Mouse (Mus musculus) limb, embryonic 14.5 days (tissue): ENCODE measurements around the gene Gm37240. TPM values are rescaled to one million over a fixed set of nuclear protein-coding genes. Genes with fewer than 3 reads are reported as not detected.

Source experiments
- ATAC-seq: fragments of 200-750 bp; cut with Nextera tagmentation; 2 replicates; pipeline ENCODE4 v1.8.0; 2017; ENCODE audit warnings: low read depth, moderate number of reproducible peaks, moderate TSS enrichment; ENCODE audit not compliant: low FRiP score
- DNase-seq: peaks from one replicate; pipeline ENCODE4 v3.0.0-alpha.2; 2015; ENCODE audit warnings: low spot score
- H3K27ac ChIP-seq: fragments of 300-500 bp; sonication (generic); replicated peaks from 2 replicates; pipeline ENCODE4 v1.5.1; 2014; ENCODE audit warnings: low read depth, mild to moderate bottlenecking, low read length, moderate library complexity, mixed read lengths
- H3K27me3 ChIP-seq: fragments of 300-500 bp; sonication (generic); 2 replicates; pipeline ENCODE4 v1.6.1; 2014; ENCODE audit warnings: low read length, mixed read lengths; ENCODE audit not compliant: control insufficient read depth, insufficient read depth
- H3K36me3 ChIP-seq: fragments of 300-500 bp; sonication (generic); 2 replicates; pipeline ENCODE4 v1.6.1; 2014; ENCODE audit warnings: mild to moderate bottlenecking, low read length, moderate library complexity, mixed read lengths; ENCODE audit not compliant: control insufficient read depth, insufficient read depth
- H3K4me1 ChIP-seq: fragments of 300-500 bp; sonication (generic); 2 replicates; pipeline ENCODE4 v1.6.1; 2014; ENCODE audit warnings: antibody characterized with exemption, low read length, mixed read lengths; ENCODE audit not compliant: control insufficient read depth, insufficient read depth
- H3K4me2 ChIP-seq: fragments of 300-500 bp; sonication (generic); replicated peaks from 2 replicates; pipeline ENCODE4 v1.6.1; 2014; ENCODE audit warnings: low read depth, mild to moderate bottlenecking, low read length, moderate library complexity; ENCODE audit not compliant: severe bottlenecking
- H3K4me3 ChIP-seq: fragments of 300-500 bp; sonication (generic); replicated peaks from 2 replicates; pipeline ENCODE4 v1.5.1; 2014; ENCODE audit warnings: low read length
- H3K9ac ChIP-seq: fragments of 300-500 bp; sonication (generic); 2 replicates; pipeline ENCODE4 v1.6.1; 2014; ENCODE audit warnings: mild to moderate bottlenecking, low read depth, low read length, moderate library complexity; ENCODE audit not compliant: severe bottlenecking
- H3K9me3 ChIP-seq: fragments of 300-500 bp; sonication (generic); 2 replicates; pipeline ENCODE4 v1.6.1; 2016; ENCODE audit warnings: low read length; ENCODE audit not compliant: control insufficient read depth
- POLR2A ChIP-seq: fragments of 200-500 bp; IDR thresholded peaks from 2 replicates; pipeline ENCODE4 v1.8.0; 2012; ENCODE audit warnings: inconsistent platforms, mild to moderate bottlenecking, moderate library complexity, borderline replicate concordance; ENCODE audit not compliant: insufficient read depth, insufficient read length; ENCODE audit errors: extremely low read depth
- WGBS: fragments of 180-500 bp; shearing (Covaris S2); extraction: QIAGEN DNeasy Blood & Tissue Kit; methylation state at CpG from one replicate; pipeline ENCODE4 v1.1.7; 2014; 5-methylcytosine and 5-hydroxymethylcytosine counted together
- polyA plus RNA-seq, 2 experiments: library from polyadenylated mRNA; depleted of rRNA in 1 of 2; stranded (reverse) in 1 of 2; unstranded in 1 of 2; fragments of >200 nt; fragmentation: Nextera tagmentation in 1 of 2; extraction: Ambion mirVana in 1 of 2; gene quantifications; 2 replicates each; pipeline versions ENCODE4 v1.2.1 to v1.2.3; 2012 to 2014

Gm37240 gene
- polyA plus RNA-seq, 2 experiments = 2.0 to 13.4 TPM

GRCm38 (mm10) chr3:84705224-84705623 is 1182.1 kb downstream of the Gm37240 start:
- DNase-seq (no peak), ATAC-seq (no peak)
- Histone ChIP-seq H3K36me3 (no peaks in the 10 kb centered on the region), H3K4me1 (peaks cover 3% of the 10 kb centered on the region; the same call in 1 of the 2 replicates), H3K27ac (no peak overlapping the region), H3K9ac (no peak overlapping the region), H3K9me3 (no peaks in the 10 kb centered on the region), H3K4me3 (no peak overlapping the region), H3K4me2 (no peak overlapping the region), H3K27me3 (no peaks in the 10 kb centered on the region)
- 89% methylated on average over 9 of the region's 9 CpGs for WGBS
- no peak for TF ChIP-seq POLR2A

GRCm38 (mm10) chr3:84703083-84703810 is 1184.1 kb downstream of the Gm37240 start:
- no peak for ATAC-seq
- H3K9me3 ChIP-seq = no peaks in the 10 kb centered on the region
- no peak overlapping the region for H3K4me2 ChIP-seq
- peaks cover 3% of the 10 kb centered on the region; the same call in 1 of the 2 replicates for H3K4me1 ChIP-seq
- TF ChIP-seq POLR2A = no peak
- no peaks in the 10 kb centered on the region for H3K36me3 ChIP-seq
- DNase-seq = no peak
- no peak overlapping the region for H3K9ac ChIP-seq
- H3K4me3 ChIP-seq = no peak overlapping the region
- 72% methylated on average over 11 of the region's 11 CpGs for WGBS
- no peak overlapping the region for H3K27ac ChIP-seq
- H3K27me3 ChIP-seq = no peaks in the 10 kb centered on the region

- Histone ChIP-seq H3K9me3 (no peaks in the 10 kb centered on the region), H3K9ac (no peak overlapping the region), H3K4me3 (no peak overlapping the region), H3K4me1 (peaks cover 3% of the 10 kb centered on the region; the same call in 1 of the 2 replicates), H3K27ac (no peak overlapping the region), H3K36me3 (no peaks in the 10 kb centered on the region), H3K4me2 (no peak overlapping the region), H3K27me3 (no peaks in the 10 kb centered on the region)
- DNase-seq (no peak), ATAC-seq (no peak)
- 84% methylated on average over 5 of the region's 5 CpGs for WGBS
- TF ChIP-seq POLR2A = no peak
Observed at GRCm38 (mm10) chr3:84701964-84702363, 1185.4 kb downstream of the Gm37240 start.

GRCm38 (mm10) chr3:84701509-84701908 is 1185.8 kb downstream of the Gm37240 start:
- ATAC-seq = no peak
- DNase-seq = no peak
- Histone ChIP-seq H3K27ac (no peak overlapping the region), H3K4me1 (peaks cover 7% of the 10 kb centered on the region), H3K36me3 (no peaks in the 10 kb centered on the region), H3K4me2 (no peak overlapping the region), H3K4me3 (no peak overlapping the region), H3K9ac (no peak overlapping the region), H3K27me3 (no peaks in the 10 kb centered on the region), H3K9me3 (no peaks in the 10 kb centered on the region)
- TF ChIP-seq POLR2A = no peak
- WGBS = 89% methylated on average over 2 of the region's 2 CpGs

- Histone ChIP-seq H3K4me1 (peaks cover 11% of the 10 kb centered on the region), H3K4me2 (peak overlapping the region; percentile 18; the same call in 1 of the 2 replicates), H3K4me3 (no peak overlapping the region), H3K9ac (0 out of 2 replicates have a peak overlapping the region, but pooled peaks have one; percentile 21), H3K27ac (no peak overlapping the region), H3K27me3 (no peaks in the 10 kb centered on the region), H3K9me3 (no peaks in the 10 kb centered on the region), H3K36me3 (no peaks in the 10 kb centered on the region)
- 25% methylated on average over 18 of the region's 18 CpGs for WGBS
- ATAC-seq (peak; percentile 53; the same call in 1 of the 2 replicates), DNase-seq (peak; percentile 68)
- TF ChIP-seq POLR2A = no peak
Observed at GRCm38 (mm10) chr3:84696428-84696917, 1190.8 kb downstream of the Gm37240 start.
